Mouse (Mus musculus) heart, embryonic 16.5 days (tissue): ENCODE data around the gene Lamp1. TPM values are rescaled to one million over a fixed set of nuclear protein-coding genes. Genes with fewer than 3 reads are reported as not detected.

Experiments used
- ATAC-seq: fragments of 200-750 bp; cut with Nextera tagmentation; replicated peaks from 2 replicates; pipeline ENCODE4 v1.8.0; 2017; ENCODE audit warnings: moderate number of reproducible peaks; ENCODE audit not compliant: insufficient read depth, low FRiP score; ENCODE audit errors: extremely low read depth
- H3K27ac ChIP-seq: fragments of 300-500 bp; sonication (generic); 2 replicates; pipeline ENCODE4 v1.5.1; 2014; ENCODE audit warnings: mild to moderate bottlenecking, low read length, control low read depth, moderate library complexity
- H3K27me3 ChIP-seq: fragments of 300-500 bp; sonication (generic); 2 replicates; pipeline ENCODE4 v1.6.1; 2014; ENCODE audit warnings: low read length, mixed read lengths; ENCODE audit not compliant: control insufficient read depth, insufficient read depth
- H3K36me3 ChIP-seq: fragments of 300-500 bp; sonication (generic); 2 replicates; pipeline ENCODE4 v1.6.1; 2014; ENCODE audit not compliant: control insufficient read depth, insufficient read depth
- H3K4me1 ChIP-seq: fragments of 300-500 bp; sonication (generic); 2 replicates; pipeline ENCODE4 v1.6.1; 2014; ENCODE audit warnings: low read length, mixed read lengths; ENCODE audit not compliant: control insufficient read depth, insufficient read depth
- H3K4me2 ChIP-seq: fragments of 300-500 bp; sonication (generic); 2 replicates; pipeline ENCODE4 v1.6.1; 2014; ENCODE audit warnings: low read depth, mild to moderate bottlenecking, control low read depth, low read length
- H3K4me3 ChIP-seq: fragments of 300-500 bp; sonication (generic); 2 replicates; pipeline ENCODE4 v1.5.1; 2014; ENCODE audit warnings: mild to moderate bottlenecking, control low read depth, low read length
- H3K9ac ChIP-seq: fragments of 300-500 bp; sonication (generic); 2 replicates; pipeline ENCODE4 v1.6.1; 2014; ENCODE audit warnings: low read length, control low read depth
- H3K9me3 ChIP-seq: fragments of 300-500 bp; sonication (generic); replicated peaks from 2 replicates; pipeline ENCODE4 v1.6.1; 2016; ENCODE audit warnings: low read length; ENCODE audit not compliant: control insufficient read depth
- WGBS: fragments of 180-500 bp; shearing (Covaris S2); extraction: QIAGEN DNeasy Blood & Tissue Kit; methylation state at CpG from one replicate; pipeline ENCODE4 v1.1.7; 2014; 5-methylcytosine and 5-hydroxymethylcytosine counted together
- polyA plus RNA-seq: library from polyadenylated mRNA; unstranded; fragments of >200 nt; fragmentation: Nextera tagmentation; extraction: Ambion mirVana; gene quantifications from 2 replicates; pipeline ENCODE4 v1.2.1, GENCODE M21; 2015

The Lamp1 gene
- polyA plus RNA-seq, 1 experiment from 2014 or later, result 317 TPM

- H3K27ac ChIP-seq, result peak overlapping the region; percentile 91
- H3K27me3 ChIP-seq, result no peaks in the 10 kb centered on the region
- H3K36me3 ChIP-seq, result no peaks in the 10 kb centered on the region
- no peak overlapping the region for H3K4me3 ChIP-seq
- peak overlapping the region; percentile 33; the same call in 1 of the 2 replicates for H3K4me2 ChIP-seq
- peaks cover 35% of the 10 kb centered on the region for H3K4me1 ChIP-seq
- WGBS, result 24% methylated on average over 6 of the region's 6 CpGs
- ATAC-seq, result peak; percentile 63
- no peak overlapping the region; the same call in 1 of the 2 replicates for H3K9ac ChIP-seq
- no peaks in the 10 kb centered on the region for H3K9me3 ChIP-seq
Measured at GRCm38 (mm10) chr8:13208627-13209355, 49.8 kb downstream of the Lamp1 start.

GRCm38 (mm10) chr8:13209770-13210169, 50.8 kb downstream of the Lamp1 start:
- H3K4me2 ChIP-seq, result peak overlapping the region; percentile 33
- no peaks in the 10 kb centered on the region for H3K27me3 ChIP-seq
- peaks cover 33% of the 10 kb centered on the region for H3K4me1 ChIP-seq
- WGBS, result 35% methylated on average over 1 of the region's 1 CpGs
- ATAC-seq, result peak; percentile 77
- H3K9me3 ChIP-seq, result no peaks in the 10 kb centered on the region
- no peak overlapping the region for H3K4me3 ChIP-seq
- peak overlapping the region; percentile 91 for H3K27ac ChIP-seq
- H3K36me3 ChIP-seq, result no peaks in the 10 kb centered on the region
- peak overlapping the region; percentile 18 for H3K9ac ChIP-seq

- Histone ChIP-seq H3K9ac (peak overlapping the region; percentile 47), H3K27me3 (no peaks in the 10 kb centered on the region), H3K4me2 (peak overlapping the region; percentile 44; the same call in 1 of the 2 replicates), H3K4me1 (peaks cover 39% of the 10 kb centered on the region), H3K4me3 (no peak overlapping the region), H3K36me3 (no peaks in the 10 kb centered on the region), H3K27ac (peak overlapping the region; percentile 49), H3K9me3 (no peaks in the 10 kb centered on the region)
- WGBS, result 18% methylated on average over 10 of the region's 10 CpGs
- ATAC-seq, result peak; percentile 57
Measured at GRCm38 (mm10) chr8:13213479-13214268, 54.7 kb downstream of the Lamp1 start.

- Histone ChIP-seq H3K27ac (no peak overlapping the region; the same call in none of the 2 replicates), H3K4me2 (no peak overlapping the region), H3K4me1 (peaks cover 19% of the 10 kb centered on the region), H3K9me3 (no peaks in the 10 kb centered on the region), H3K4me3 (no peak overlapping the region), H3K9ac (no peak overlapping the region; the same call in 1 of the 2 replicates), H3K36me3 (0 out of 2 replicates have a peak, but pooled peaks cover 3% of the 10 kb centered on the region), H3K27me3 (no peaks in the 10 kb centered on the region)
- ATAC-seq, result no peak
- WGBS, result 66% methylated on average over 8 of the region's 8 CpGs
Measured at GRCm38 (mm10) chr8:13216386-13216785, 57.4 kb downstream of the Lamp1 start.

- 22% methylated on average over 5 of the region's 5 CpGs for WGBS
- Histone ChIP-seq H3K9me3 (no peaks in the 10 kb centered on the region), H3K4me2 (no peak overlapping the region), H3K27me3 (no peaks in the 10 kb centered on the region), H3K27ac (0 out of 2 replicates have a peak overlapping the region, but pooled peaks have one; percentile 29), H3K9ac (no peak overlapping the region), H3K4me3 (no peak overlapping the region), H3K4me1 (peaks cover 19% of the 10 kb centered on the region), H3K36me3 (0 out of 2 replicates have a peak, but pooled peaks cover 3% of the 10 kb centered on the region)
- ATAC-seq, result no peak
Measured at GRCm38 (mm10) chr8:13217093-13217492, 58.1 kb downstream of the Lamp1 start.

- no peak for ATAC-seq
- Histone ChIP-seq H3K4me1 (peaks cover 15% of the 10 kb centered on the region), H3K27ac (no peak overlapping the region), H3K4me2 (no peak overlapping the region), H3K27me3 (no peaks in the 10 kb centered on the region), H3K9me3 (no peaks in the 10 kb centered on the region), H3K4me3 (no peak overlapping the region), H3K9ac (no peak overlapping the region), H3K36me3 (0 out of 2 replicates have a peak, but pooled peaks cover 3% of the 10 kb centered on the region)
Measured at GRCm38 (mm10) chr8:13217986-13218385, 59.0 kb downstream of the Lamp1 start.

- Histone ChIP-seq H3K27ac (no peak overlapping the region), H3K9me3 (no peaks in the 10 kb centered on the region), H3K4me3 (no peak overlapping the region), H3K4me2 (no peak overlapping the region), H3K9ac (no peak overlapping the region), H3K27me3 (no peaks in the 10 kb centered on the region), H3K4me1 (peaks cover 10% of the 10 kb centered on the region), H3K36me3 (peaks cover 6% of the 10 kb centered on the region; the same call in 1 of the 2 replicates)
- 88% methylated on average over 4 of the region's 4 CpGs for WGBS
- no peak for ATAC-seq
Measured at GRCm38 (mm10) chr8:13218441-13218840, 59.5 kb downstream of the Lamp1 start.

- Histone ChIP-seq H3K4me3 (no peak overlapping the region), H3K9me3 (no peaks in the 10 kb centered on the region), H3K27me3 (no peaks in the 10 kb centered on the region), H3K9ac (no peak overlapping the region), H3K36me3 (peaks cover 13% of the 10 kb centered on the region; the same call in 1 of the 2 replicates), H3K4me2 (no peak overlapping the region), H3K27ac (no peak overlapping the region), H3K4me1 (peaks cover 30% of the 10 kb centered on the region)
- WGBS, result 83% methylated on average over 9 of the region's 9 CpGs
- ATAC-seq, result no peak
Measured at GRCm38 (mm10) chr8:13224426-13224825, 65.5 kb downstream of the Lamp1 start.
